Mouse (Mus musculus) brown adipose tissue, adult 24 weeks (tissue): Measurements from ENCODE around the gene Gas7. TPM values are rescaled to one million over a fixed set of nuclear protein-coding genes. Genes with fewer than 3 reads are reported as not detected.

ENCODE experiments used
- H3K27ac ChIP-seq: fragments of 200-500 bp; replicated peaks from 2 replicates; pipeline ENCODE4 v1.5.1; 2012; ENCODE audit warnings: low read depth, mild to moderate bottlenecking, low read length
- H3K4me1 ChIP-seq: fragments of 200-500 bp; 2 replicates; pipeline ENCODE4 v1.6.1; 2012; ENCODE audit warnings: low read length, mixed read lengths; ENCODE audit not compliant: control insufficient read depth, insufficient read depth, insufficient read length
- H3K4me3 ChIP-seq: fragments of 200-500 bp; 2 replicates; pipeline ENCODE4 v1.5.1; 2012; ENCODE audit warnings: low read depth, mild to moderate bottlenecking, low read length, moderate library complexity; ENCODE audit not compliant: insufficient read depth
- polyA plus RNA-seq: library from polyadenylated mRNA; stranded (reverse); fragments of >200 nt; gene quantifications from 2 replicates; pipeline ENCODE4 v1.2.4, GENCODE M21; 2012; ENCODE audit not compliant: missing spikeins, insufficient read depth, insufficient read length

Gas7 gene
- polyA plus RNA-seq, 1 experiment: 10.8 TPM

DNA sequence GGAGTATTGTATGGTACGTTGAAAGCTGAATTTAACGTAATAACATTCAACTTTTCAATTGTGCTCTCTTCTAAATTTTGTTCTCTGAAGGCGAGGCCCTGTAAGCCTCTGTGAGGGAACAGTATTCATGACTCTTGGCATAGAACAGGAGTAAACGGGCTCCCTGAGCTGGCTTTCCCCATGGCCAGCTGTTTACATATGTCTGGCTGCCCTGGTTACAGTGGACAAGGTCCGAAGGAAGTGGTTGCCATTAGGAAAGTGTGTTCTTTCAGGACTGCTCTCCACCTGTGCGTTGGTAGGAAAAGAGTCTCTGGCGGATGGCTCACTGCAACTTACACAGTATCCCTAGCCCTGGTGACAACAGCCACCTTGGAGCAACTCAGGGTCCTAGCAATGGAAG lies 171.9 kb downstream of the Gas7 start:
- H3K27ac ChIP-seq: no peak overlapping the region
- H3K4me1 ChIP-seq: no peaks in the 10 kb centered on the region
- H3K4me3 ChIP-seq: no peak overlapping the region

- no peak overlapping the region for H3K4me3 ChIP-seq
- H3K4me1 ChIP-seq: no peaks in the 10 kb centered on the region
- H3K27ac ChIP-seq: no peak overlapping the region
Measured at GRCm38 (mm10) chr11:67628522-67628921, 173.3 kb downstream of the Gas7 start.

DNA sequence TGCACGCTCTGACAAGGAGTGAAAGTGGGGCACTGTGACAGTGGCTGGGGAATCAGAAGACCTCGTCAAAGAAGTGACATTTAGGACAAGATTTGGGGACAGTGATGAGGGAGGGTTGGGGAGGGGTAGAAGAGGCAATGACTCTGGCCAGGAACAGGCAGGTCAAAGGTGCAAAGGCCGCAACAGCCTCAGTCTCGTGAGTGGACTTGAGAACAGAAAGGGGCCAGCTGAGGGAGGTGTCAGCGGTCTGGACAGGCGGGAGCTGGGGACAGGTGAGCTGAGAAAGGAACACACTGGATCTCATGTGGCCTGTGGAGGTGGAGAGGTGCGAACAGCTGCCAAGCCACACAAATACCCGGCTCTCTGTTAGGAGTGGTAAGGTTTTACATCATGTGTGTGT lies 177.7 kb downstream of the Gas7 start:
- Histone ChIP-seq H3K27ac (no peak overlapping the region), H3K4me1 (no peaks in the 10 kb centered on the region), H3K4me3 (no peak overlapping the region)

GRCm38 (mm10) chr11:67633620-67634229 lies 178.5 kb downstream of the Gas7 start:
- no peak overlapping the region for H3K27ac ChIP-seq
- H3K4me1 ChIP-seq: no peaks in the 10 kb centered on the region
- no peak overlapping the region for H3K4me3 ChIP-seq

GRCm38 (mm10) chr11:67636201-67636600 lies 181.0 kb downstream of the Gas7 start:
- H3K27ac ChIP-seq: no peak overlapping the region
- H3K4me3 ChIP-seq: no peak overlapping the region
- no peaks in the 10 kb centered on the region for H3K4me1 ChIP-seq

DNA sequence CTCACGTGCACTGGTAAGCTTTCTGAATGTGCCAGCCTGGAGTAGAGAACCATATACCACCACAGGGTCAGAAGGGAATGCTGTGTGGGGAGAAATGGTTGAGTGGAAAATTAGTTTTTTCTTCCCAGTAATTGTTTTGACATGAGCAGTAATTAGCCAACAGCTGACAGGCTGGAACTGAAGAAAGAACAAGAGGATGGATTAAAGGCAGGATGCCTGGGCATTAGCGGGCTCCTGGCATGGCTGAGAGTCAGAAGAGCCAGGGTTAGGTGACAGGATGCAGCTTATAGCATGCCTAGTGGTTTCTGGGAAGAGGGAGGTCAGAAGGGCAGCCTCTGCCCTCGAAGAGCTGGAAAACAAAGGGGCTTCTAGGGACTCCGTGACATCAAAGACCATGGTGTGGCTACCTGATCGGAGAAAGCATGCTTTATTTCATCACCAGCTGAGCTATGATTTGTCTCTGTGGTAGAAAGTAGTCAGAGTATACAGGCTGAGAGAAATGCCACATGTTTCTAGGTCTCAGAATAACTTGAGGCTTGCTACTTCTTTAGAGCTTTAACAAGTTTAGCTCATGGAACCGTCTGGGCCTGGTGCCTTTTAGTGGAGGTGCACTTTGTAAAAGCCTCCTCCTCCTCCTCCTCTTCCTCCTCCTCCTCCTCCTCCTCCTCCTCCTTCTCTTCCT lies 181.8 kb downstream of the Gas7 start:
- Histone ChIP-seq H3K4me1 (no peaks in the 10 kb centered on the region), H3K27ac (peak overlapping the region; percentile 5), H3K4me3 (no peak overlapping the region)

DNA sequence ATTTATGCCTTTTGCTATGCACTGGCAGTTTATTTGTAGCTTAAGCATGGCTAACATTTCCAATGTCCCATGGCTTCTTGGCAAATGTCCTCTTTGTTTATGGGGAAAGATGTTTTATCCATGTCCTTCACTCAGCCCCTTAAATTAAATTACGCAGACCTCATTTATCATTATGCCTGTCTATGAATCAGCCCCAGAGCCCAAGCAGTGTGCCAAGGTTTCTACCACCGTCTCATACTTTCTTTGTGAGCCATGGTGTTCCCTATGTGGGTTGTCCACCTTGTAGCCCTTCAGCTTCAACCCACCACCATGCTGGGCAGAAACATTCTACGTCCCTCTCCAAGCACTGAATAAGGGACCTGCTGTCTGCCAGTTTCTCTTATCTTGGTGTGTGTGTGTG lies 183.2 kb downstream of the Gas7 start:
- H3K4me1 ChIP-seq: no peaks in the 10 kb centered on the region
- no peak overlapping the region for H3K4me3 ChIP-seq
- H3K27ac ChIP-seq: no peak overlapping the region

DNA sequence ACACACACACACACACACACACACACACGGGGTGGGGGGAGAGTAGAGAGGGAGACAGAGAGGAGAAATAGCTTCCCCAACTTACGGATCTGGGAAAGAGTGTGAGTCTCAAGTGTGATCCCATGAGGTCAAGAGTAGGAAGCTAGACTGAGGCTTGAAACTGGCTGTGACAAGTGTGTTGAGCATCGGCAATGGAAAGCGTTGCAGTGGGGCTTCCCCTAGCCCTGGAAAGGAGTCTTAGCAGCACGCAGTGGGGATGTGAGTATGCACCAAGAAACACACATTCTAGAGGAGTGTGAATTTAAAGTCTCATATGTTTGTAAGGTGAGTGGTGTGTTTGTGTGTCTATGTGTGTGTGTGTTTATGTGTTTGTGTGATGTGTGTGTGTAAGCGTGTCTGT lies 185.1 kb downstream of the Gas7 start:
- H3K4me3 ChIP-seq: no peak overlapping the region
- H3K27ac ChIP-seq: no peak overlapping the region
- H3K4me1 ChIP-seq: no peaks in the 10 kb centered on the region

- Histone ChIP-seq H3K27ac (no peak overlapping the region), H3K4me1 (no peaks in the 10 kb centered on the region), H3K4me3 (no peak overlapping the region)
Measured at GRCm38 (mm10) chr11:67642421-67642820, 187.2 kb downstream of the Gas7 start.

DNA sequence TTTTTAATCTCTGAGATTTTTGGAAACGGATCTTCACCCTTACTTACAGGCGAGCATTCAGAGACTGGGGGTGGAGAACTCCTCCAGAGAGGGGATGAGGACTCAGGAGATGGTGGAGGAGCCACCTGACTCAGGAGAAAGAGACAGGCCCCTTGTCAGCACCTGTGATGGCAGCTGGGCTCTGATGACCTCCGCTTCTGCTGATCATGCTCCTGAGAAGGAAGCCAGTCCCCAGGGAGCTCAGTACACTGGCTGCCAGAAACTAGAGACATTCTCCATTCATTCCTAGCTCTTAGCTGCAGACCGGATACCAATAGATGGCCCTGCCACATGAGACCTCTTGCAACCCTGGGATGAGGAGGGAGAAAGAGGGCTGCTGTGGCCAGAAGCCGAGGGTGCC lies 187.6 kb downstream of the Gas7 start:
- no peaks in the 10 kb centered on the region for H3K4me1 ChIP-seq
- no peak overlapping the region for H3K27ac ChIP-seq

GRCm38 (mm10) chr11:67643465-67643864 lies 188.2 kb downstream of the Gas7 start:
- no peak overlapping the region for H3K4me3 ChIP-seq
- H3K4me1 ChIP-seq: no peaks in the 10 kb centered on the region
- no peak overlapping the region for H3K27ac ChIP-seq

More for the DNA sequence above, 187.6 kb downstream of the Gas7 start:
- H3K4me3 ChIP-seq: no peak overlapping the region

- no peak overlapping the region for H3K4me3 ChIP-seq
- no peak overlapping the region for H3K27ac ChIP-seq
- no peaks in the 10 kb centered on the region for H3K4me1 ChIP-seq
Measured at GRCm38 (mm10) chr11:67644632-67645149, 189.5 kb downstream of the Gas7 start.

DNA sequence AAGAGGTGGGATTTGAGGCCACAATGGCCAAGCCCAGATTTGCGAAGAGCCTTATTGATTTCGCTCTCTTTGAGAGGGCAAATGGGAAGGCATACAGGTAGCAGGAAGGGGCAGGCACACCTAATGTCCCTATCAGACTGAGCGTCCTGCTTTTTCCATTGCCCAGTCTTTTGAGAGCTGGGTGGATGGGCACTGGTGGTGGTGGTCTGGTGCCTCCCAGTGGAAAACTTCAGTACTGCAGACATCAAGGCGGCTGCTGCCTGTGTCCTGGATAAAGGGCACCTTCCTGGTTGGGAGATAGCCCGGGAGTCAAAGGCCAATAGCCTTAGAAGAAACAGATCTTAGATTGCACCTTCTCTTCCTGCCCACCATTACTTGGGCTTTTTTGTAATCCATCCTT lies 192.5 kb downstream of the Gas7 start:
- Histone ChIP-seq H3K4me3 (no peak overlapping the region), H3K4me1 (no peaks in the 10 kb centered on the region), H3K27ac (no peak overlapping the region)

DNA sequence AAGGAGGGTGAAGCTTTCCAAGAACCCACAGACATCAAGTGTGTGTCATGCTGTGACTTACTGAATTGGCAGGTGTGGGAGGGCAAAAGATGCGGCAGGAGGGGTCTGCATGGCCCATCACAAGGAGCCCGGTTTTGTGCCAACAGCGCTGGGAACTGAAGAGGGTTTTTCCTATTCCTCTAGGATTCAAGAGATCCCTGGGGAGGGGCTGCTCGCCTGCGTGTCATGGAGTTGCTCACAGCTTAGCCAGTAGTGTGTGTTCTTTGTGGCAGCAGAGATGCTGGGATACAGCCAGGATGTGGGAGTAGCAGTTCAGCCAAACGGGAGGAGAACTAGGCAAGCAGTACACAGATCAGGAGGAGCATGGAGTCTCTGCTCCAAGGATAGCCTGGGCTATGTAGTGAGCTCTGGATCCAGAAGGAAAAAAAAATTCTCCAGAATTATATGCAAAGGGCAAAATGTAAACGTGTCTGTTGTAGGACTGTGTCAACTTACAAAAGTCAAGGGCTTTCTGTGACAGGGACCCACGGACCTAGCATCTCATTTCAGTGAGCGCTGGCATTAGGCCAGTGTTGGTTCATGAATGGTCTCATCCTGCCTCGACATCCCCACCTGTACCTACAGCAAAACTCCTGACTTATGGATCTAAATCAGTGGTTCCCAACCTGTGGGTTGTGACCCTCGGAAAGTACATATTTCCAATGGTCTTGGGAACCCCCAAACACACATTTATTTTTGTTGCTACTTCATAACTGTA lies 193.6 kb downstream of the Gas7 start:
- no peak overlapping the region for H3K4me3 ChIP-seq

GRCm38 (mm10) chr11:67649971-67650707 lies 194.9 kb downstream of the Gas7 start:
- Histone ChIP-seq H3K27ac (no peak overlapping the region), H3K4me3 (no peak overlapping the region), H3K4me1 (no peaks in the 10 kb centered on the region)

More for the DNA sequence above, 193.6 kb downstream of the Gas7 start:
- Histone ChIP-seq H3K27ac (no peak overlapping the region), H3K4me1 (no peaks in the 10 kb centered on the region)
